ENCODE assay signal across 20 mouse cellular contexts in the genomic region with DNA sequence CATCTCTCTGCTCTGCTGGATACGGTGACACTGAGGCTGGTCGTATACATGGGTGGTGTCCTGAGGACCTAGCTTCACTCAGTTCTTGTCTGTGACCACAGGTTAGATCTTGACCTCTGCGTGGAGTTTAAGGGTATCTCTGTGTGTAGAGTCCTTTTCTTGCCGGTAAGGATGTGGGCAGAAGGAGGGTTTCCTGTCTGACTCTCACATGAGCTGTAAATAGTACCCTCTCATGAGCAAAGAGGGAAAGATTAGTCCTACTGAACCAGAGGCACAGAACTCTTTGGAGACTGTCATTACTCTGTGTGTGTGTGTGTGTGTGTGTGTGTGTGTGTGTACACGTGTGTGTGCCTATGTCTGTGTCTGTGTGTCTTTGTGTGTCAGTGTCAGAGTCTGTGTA.
DNase-seq lines count a peak whose midpoint lies in the region; ATAC-seq and TF ChIP-seq lines count a peak whose summit lies in the region.
"Had no signal": no experiment of that assay in that cellular context is flagged by ENCODE, and none has a peak within 500 bp of the region (broad histone marks: within the 10 kb centered on the region; RNA-seq: fewer than 3 reads in every experiment).

No protein-coding gene starts in this region.

- H3K27ac ChIP-seq in lung, postnatal 0 days (ENCODE audit: low read length) = no peak overlapping the region
- no peak overlapping the region for H3K27ac ChIP-seq in midbrain, postnatal 0 days (ENCODE audit: low read depth, low read length)
- H3K27ac ChIP-seq: embryonic facial prominence, embryonic 13.5 days; forebrain, embryonic 12.5 days; heart, embryonic 15.5 days; hindbrain, embryonic 15.5 days had no signal

- DNase-seq in 416B (ENCODE audit: low read depth) = peak; percentile 93
- DNase-seq in CD4-positive helper T cell, adult 2 months (ENCODE audit: low read depth, low spot score) = peak; percentile 4
- DNase-seq in splenic B cell, adult 2 months (ENCODE audit: low read depth, low spot score) = peak; percentile 10
- DNase-seq in lung, postnatal 0 days (ENCODE audit: low spot score) = no peak
- no peak for DNase-seq in midbrain, postnatal 0 days (ENCODE audit: low spot score)
- DNase-seq: adrenal gland, adult 8-10 months; adrenal gland, postnatal 36 days; cerebellum, adult 11 months; cerebellum, adult 8-10 months; cerebellum, postnatal 14 days; gastrocnemius, postnatal 10 days; heart, adult 18-20 months; heart, postnatal 14 days had no signal

- TF ChIP-seq CTCF in lung, postnatal 0 days (IDR thresholded peaks at IDR 0.05) = no peak
- no peak for TF ChIP-seq CTCF in midbrain, postnatal 0 days (IDR thresholded peaks at IDR 0.05)

- no peak for TF ChIP-seq EP300 in lung, postnatal 0 days (IDR thresholded peaks at IDR 0.05)

- H3K36me3 ChIP-seq in splenic B cell, adult 2 months (ENCODE audit: control insufficient read depth, insufficient read depth, low read length, poor library complexity, severe bottlenecking) = no peaks in the 10 kb centered on the region
- no peaks in the 10 kb centered on the region for H3K36me3 ChIP-seq in lung, postnatal 0 days (ENCODE audit: insufficient read depth, low read length)
- no peaks in the 10 kb centered on the region for H3K36me3 ChIP-seq in midbrain, postnatal 0 days (ENCODE audit: insufficient read depth, low read length)
- H3K36me3 ChIP-seq: embryonic facial prominence, embryonic 13.5 days; forebrain, embryonic 12.5 days; heart, embryonic 15.5 days; hindbrain, embryonic 15.5 days had no signal

- H3K27me3 ChIP-seq in splenic B cell, adult 2 months (ENCODE audit: control insufficient read depth, insufficient read depth, low read length, poor library complexity, severe bottlenecking) = no peaks in the 10 kb centered on the region; the same call in 1 of the 2 replicates
- no peaks in the 10 kb centered on the region for H3K27me3 ChIP-seq in lung, postnatal 0 days (replicated peaks; ENCODE audit: insufficient read depth, low read length)
- no peaks in the 10 kb centered on the region for H3K27me3 ChIP-seq in midbrain, postnatal 0 days (ENCODE audit: insufficient read depth, low read length)
- H3K27me3 ChIP-seq: embryonic facial prominence, embryonic 13.5 days; heart, embryonic 15.5 days; hindbrain, embryonic 15.5 days had no signal

- no peaks in the 10 kb centered on the region for H3K9me3 ChIP-seq in lung, postnatal 0 days (ENCODE audit: low read length)
- no peaks in the 10 kb centered on the region for H3K9me3 ChIP-seq in midbrain, postnatal 0 days (ENCODE audit: low read length)
- H3K9me3 ChIP-seq: heart, embryonic 15.5 days; hindbrain, embryonic 15.5 days had no signal

- 65% methylated on average over 5 of the region's 5 CpGs for WGBS in lung, postnatal 0 days
- 81% methylated on average over 5 of the region's 5 CpGs for WGBS in midbrain, postnatal 0 days

- no peak overlapping the region for H3K9ac ChIP-seq in lung, postnatal 0 days (replicated peaks; ENCODE audit: low read depth)
- no peak overlapping the region for H3K9ac ChIP-seq in midbrain, postnatal 0 days (replicated peaks; ENCODE audit: low read length, poor library complexity, severe bottlenecking)
- H3K9ac ChIP-seq: embryonic facial prominence, embryonic 13.5 days; forebrain, embryonic 12.5 days; heart, embryonic 15.5 days; hindbrain, embryonic 15.5 days had no signal

- H3K4me3 ChIP-seq in lung, postnatal 0 days (ENCODE audit: low read depth, low read length) = no peak overlapping the region
- H3K4me3 ChIP-seq in midbrain, postnatal 0 days (ENCODE audit: low read depth, low read length) = no peak overlapping the region
- H3K4me3 ChIP-seq: embryonic facial prominence, embryonic 13.5 days; forebrain, embryonic 12.5 days; heart, embryonic 15.5 days; hindbrain, embryonic 15.5 days had no signal

- no peaks in the 10 kb centered on the region for H3K4me1 ChIP-seq in lung, postnatal 0 days (ENCODE audit: insufficient read depth, low read depth, low read length)
- H3K4me1 ChIP-seq in midbrain, postnatal 0 days (ENCODE audit: insufficient read depth, low read length) = no peaks in the 10 kb centered on the region
- H3K4me1 ChIP-seq: embryonic facial prominence, embryonic 13.5 days; forebrain, embryonic 12.5 days; heart, embryonic 15.5 days; hindbrain, embryonic 15.5 days had no signal

- no peak overlapping the region for H3K4me2 ChIP-seq in lung, postnatal 0 days (replicated peaks; ENCODE audit: low read depth, low read length)
- no peak overlapping the region for H3K4me2 ChIP-seq in midbrain, postnatal 0 days (ENCODE audit: low read depth, low read length, poor library complexity, severe bottlenecking)
- H3K4me2 ChIP-seq: embryonic facial prominence, embryonic 13.5 days; forebrain, embryonic 12.5 days; heart, embryonic 11.5 days; heart, embryonic 15.5 days; hindbrain, embryonic 15.5 days had no signal

- peak; percentile 82 for ATAC-seq in common myeloid progenitor, adult 5-6 weeks (replicated peaks; ENCODE audit: low read depth, poor library complexity, severe bottlenecking)
- no peak for ATAC-seq in lung, postnatal 0 days
- no peak for ATAC-seq in midbrain, postnatal 0 days (ENCODE audit: low FRiP score)
- ATAC-seq: forebrain, embryonic 16.5 days had no signal

Comparison
In these comparisons a context has a peak if more than half of its experiments do, and no peak if none do; other contexts are left out.
1. DNase-seq: peak in 416B (single experiment), CD4-positive helper T cell, adult 2 months (single experiment) and splenic B cell, adult 2 months (single experiment); none in lung, postnatal 0 days (single experiment) and midbrain, postnatal 0 days (single experiment).